Comparison of ENCODE assay signal across 11 mouse cellular contexts in the genomic region with DNA sequence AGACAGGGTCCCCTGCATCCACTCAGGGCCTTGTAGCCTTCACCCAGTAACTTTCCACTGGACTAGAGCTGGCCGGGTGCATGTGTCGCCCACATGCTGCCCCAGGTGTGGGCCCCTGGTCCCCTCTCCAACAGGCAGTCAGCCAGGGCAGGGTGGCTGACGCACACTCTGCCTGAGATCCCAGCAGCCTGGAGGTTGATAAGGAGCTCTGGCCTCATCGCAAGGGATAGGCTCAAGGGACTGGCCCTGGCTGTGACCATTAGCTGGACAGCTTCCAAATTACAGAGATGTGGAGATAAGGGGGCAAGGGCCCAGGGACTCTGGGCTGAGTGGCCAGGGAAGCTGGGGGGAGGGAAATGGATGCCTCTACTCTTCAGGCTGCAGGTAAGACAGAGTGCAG. TPM values are rescaled to one million over a fixed set of nuclear protein-coding genes. Genes with fewer than 3 reads are reported as not detected.
A peak's percentile ranks its signal among the peaks of the same experiment; 100 is the strongest.
DNase-seq lines count a peak whose midpoint lies in the region; ATAC-seq lines count a peak whose summit lies in the region.
"Had no signal": no experiment of that assay in that cellular context is flagged by ENCODE, and none has a peak within 500 bp of the region (broad histone marks: within the 10 kb centered on the region; RNA-seq: fewer than 3 reads in every experiment).

No protein-coding gene starts in this region.

- no peak overlapping the region for H3K9ac ChIP-seq in heart, embryonic 11.5 days (ENCODE audit: low read depth, low read length)
- no peak overlapping the region for H3K9ac ChIP-seq in heart, embryonic 16.5 days (ENCODE audit: low read length)
- no peak overlapping the region for H3K9ac ChIP-seq in liver, embryonic 16.5 days (ENCODE audit: low read depth, low read length)
- H3K9ac ChIP-seq: limb, embryonic 13.5 days had no signal

- no peak for ATAC-seq in heart, embryonic 11.5 days (replicated peaks; ENCODE audit: insufficient number of reproducible peaks, low FRiP score, low TSS enrichment)
- ATAC-seq in heart, embryonic 16.5 days (replicated peaks; ENCODE audit: extremely low read depth, insufficient read depth, low FRiP score): peak; percentile 69
- ATAC-seq in liver, embryonic 16.5 days (ENCODE audit: low read depth): peak; percentile 30
- ATAC-seq: CD4-positive, CD25-positive, alpha-beta regulatory T cell, adult 4 months had no signal

- DNase-seq in heart, adult 11 months: peak; percentile 94
- DNase-seq in adipocyte (ENCODE audit: low spot score): peak; percentile 53
- no peak for DNase-seq in midbrain, embryonic 10.5 days (ENCODE audit: low spot score)
- no peak for DNase-seq in embryo, embryonic 10.5 days (ENCODE audit: low spot score)
- DNase-seq in frontal cortex, postnatal 14 days (ENCODE audit: low spot score in 2 of 2): no peak

- H3K4me3 ChIP-seq in heart, embryonic 11.5 days (ENCODE audit: low read depth, low read length): no peak overlapping the region
- H3K4me3 ChIP-seq in heart, embryonic 16.5 days (ENCODE audit: low read length): no peak overlapping the region
- H3K4me3 ChIP-seq in liver, embryonic 16.5 days (ENCODE audit: low read depth, low read length): no peak overlapping the region
- no peak overlapping the region for H3K4me3 ChIP-seq in midbrain, embryonic 10.5 days
- H3K4me3 ChIP-seq: forebrain, embryonic 10.5 days; limb, embryonic 13.5 days had no signal

- H3K27ac ChIP-seq in heart, embryonic 11.5 days (ENCODE audit: low read depth, low read length): no peak overlapping the region
- H3K27ac ChIP-seq in heart, embryonic 16.5 days (ENCODE audit: low read length): peak overlapping the region; percentile 66
- peak overlapping the region; percentile 56 for H3K27ac ChIP-seq in liver, embryonic 16.5 days (ENCODE audit: low read length)
- H3K27ac ChIP-seq in midbrain, embryonic 10.5 days (replicated peaks): no peak overlapping the region
- H3K27ac ChIP-seq: forebrain, embryonic 10.5 days; limb, embryonic 13.5 days had no signal

- H3K4me2 ChIP-seq in heart, embryonic 11.5 days: no peak overlapping the region
- H3K4me2 ChIP-seq in heart, embryonic 16.5 days (ENCODE audit: low read depth, low read length): peak overlapping the region; percentile 18; the same call in 1 of the 2 replicates
- H3K4me2 ChIP-seq in liver, embryonic 16.5 days (ENCODE audit: low read depth, low read length): no peak overlapping the region
- H3K4me2 ChIP-seq: limb, embryonic 13.5 days had no signal

- peaks cover 29% of the 10 kb centered on the region for H3K4me1 ChIP-seq in heart, embryonic 11.5 days (ENCODE audit: control insufficient read depth, insufficient read depth, low read length)
- peaks cover 33% of the 10 kb centered on the region for H3K4me1 ChIP-seq in heart, embryonic 16.5 days (ENCODE audit: control insufficient read depth, insufficient read depth, low read length)
- peaks cover 9% of the 10 kb centered on the region for H3K4me1 ChIP-seq in liver, embryonic 16.5 days (ENCODE audit: control insufficient read depth, low read depth, low read length)
- H3K4me1 ChIP-seq in midbrain, embryonic 10.5 days: peaks cover 40% of the 10 kb centered on the region

- no peaks in the 10 kb centered on the region for H3K9me3 ChIP-seq in heart, embryonic 11.5 days (replicated peaks; ENCODE audit: control insufficient read depth, low read length)
- H3K9me3 ChIP-seq in heart, embryonic 16.5 days (replicated peaks; ENCODE audit: control insufficient read depth, low read length): no peaks in the 10 kb centered on the region
- no peaks in the 10 kb centered on the region for H3K9me3 ChIP-seq in liver, embryonic 16.5 days (replicated peaks; ENCODE audit: control insufficient read depth, low read length)
- no peaks in the 10 kb centered on the region for H3K9me3 ChIP-seq in midbrain, embryonic 10.5 days (replicated peaks)
- H3K9me3 ChIP-seq: forebrain, embryonic 10.5 days; limb, embryonic 13.5 days had no signal

- no peaks in the 10 kb centered on the region for H3K36me3 ChIP-seq in heart, embryonic 11.5 days (ENCODE audit: control insufficient read depth, insufficient read depth, low read length)
- H3K36me3 ChIP-seq in heart, embryonic 16.5 days (ENCODE audit: control insufficient read depth, insufficient read depth): no peaks in the 10 kb centered on the region
- no peaks in the 10 kb centered on the region for H3K36me3 ChIP-seq in liver, embryonic 16.5 days (ENCODE audit: control insufficient read depth, insufficient read depth)
- H3K36me3 ChIP-seq in midbrain, embryonic 10.5 days: no peaks in the 10 kb centered on the region
- H3K36me3 ChIP-seq: forebrain, embryonic 10.5 days; limb, embryonic 13.5 days had no signal

- 8% methylated on average over 4 of the region's 4 CpGs for WGBS in heart, embryonic 11.5 days (ENCODE audit: insufficient replicate concordance)
- WGBS in heart, embryonic 16.5 days: 18% methylated on average over 4 of the region's 4 CpGs
- 37% methylated on average over 4 of the region's 4 CpGs for WGBS in liver, embryonic 16.5 days (ENCODE audit: insufficient replicate concordance)
- WGBS in midbrain, embryonic 10.5 days: 83% methylated on average over 4 of the region's 4 CpGs

- peaks cover 32% of the 10 kb centered on the region for H3K27me3 ChIP-seq in heart, embryonic 11.5 days (ENCODE audit: control insufficient read depth, insufficient read depth, low read length)
- peaks cover 11% of the 10 kb centered on the region for H3K27me3 ChIP-seq in heart, embryonic 16.5 days (ENCODE audit: control insufficient read depth, insufficient read depth, low read length)
- no peaks in the 10 kb centered on the region; the same call in 1 of the 2 replicates for H3K27me3 ChIP-seq in liver, embryonic 16.5 days (ENCODE audit: control insufficient read depth, insufficient read depth, low read depth, low read length)
- peaks cover 26% of the 10 kb centered on the region; the same call in 1 of the 2 replicates for H3K27me3 ChIP-seq in midbrain, embryonic 10.5 days (ENCODE audit: low read depth, poor library complexity, severe bottlenecking)

RNA-seq across cellular contexts. Expression of a gene that starts 24.3 kb away (rescaled TPM):
- 11.9 TPM in 2 replicates for polyA plus RNA-seq in heart, embryonic 11.5 days (2014; fragmentation: Nextera tagmentation; extraction: Ambion mirVana)
- polyA plus RNA-seq in heart, embryonic 16.5 days (2015; fragmentation: Nextera tagmentation; extraction: Ambion mirVana): 12.5 and 13.0 TPM in 2 replicates
- polyA plus RNA-seq in liver, embryonic 16.5 days (2015; fragmentation: Nextera tagmentation; extraction: Ambion mirVana): 4.7 and 5.0 TPM in 2 replicates
- 21.3 and 22.1 TPM in 2 replicates for polyA plus RNA-seq in midbrain, embryonic 10.5 days (2016; fragmentation: Nextera tagmentation; extraction: Ambion mirVana)

RNA-seq across cellular contexts. Expression of a gene that starts 29.2 kb away (rescaled TPM):
- polyA plus RNA-seq in heart, embryonic 11.5 days (2014; fragmentation: Nextera tagmentation; extraction: Ambion mirVana): 0.40 and 0.51 TPM in 2 replicates
- polyA plus RNA-seq in heart, embryonic 16.5 days (2015; fragmentation: Nextera tagmentation; extraction: Ambion mirVana): 0.40 and 0.56 TPM in 2 replicates
- 0.02 TPM in 1 of 2 replicates, not detected in the other for polyA plus RNA-seq in liver, embryonic 16.5 days (2015; fragmentation: Nextera tagmentation; extraction: Ambion mirVana)
- 0.86 and 1.1 TPM in 2 replicates for polyA plus RNA-seq in midbrain, embryonic 10.5 days (2016; fragmentation: Nextera tagmentation; extraction: Ambion mirVana)

RNA-seq across cellular contexts. Expression of a gene that starts 41.2 kb away (rescaled TPM):
- polyA plus RNA-seq in heart, embryonic 11.5 days (2014; fragmentation: Nextera tagmentation; extraction: Ambion mirVana): 9.0 and 9.1 TPM in 2 replicates
- polyA plus RNA-seq in heart, embryonic 16.5 days (2015; fragmentation: Nextera tagmentation; extraction: Ambion mirVana): 6.6 and 7.9 TPM in 2 replicates
- polyA plus RNA-seq in liver, embryonic 16.5 days (2015; fragmentation: Nextera tagmentation; extraction: Ambion mirVana): 0.57 and 0.92 TPM in 2 replicates
- polyA plus RNA-seq in midbrain, embryonic 10.5 days (2016; fragmentation: Nextera tagmentation; extraction: Ambion mirVana): 11.0 and 11.3 TPM in 2 replicates

Comparison
In these comparisons a context has a peak if more than half of its experiments do, and no peak if none do; other contexts are left out.
1. H3K27ac ChIP-seq: peak in heart, embryonic 16.5 days (single experiment) and liver, embryonic 16.5 days (single experiment); none in heart, embryonic 11.5 days (single experiment) and midbrain, embryonic 10.5 days (single experiment).
2. DNase-seq: peak in heart, adult 11 months (single experiment) and adipocyte (single experiment); none in midbrain, embryonic 10.5 days (single experiment), embryo, embryonic 10.5 days (single experiment) and frontal cortex, postnatal 14 days (0 of 2).